19 mouse cellular contexts compared by ENCODE assay signal in the genomic region with DNA sequence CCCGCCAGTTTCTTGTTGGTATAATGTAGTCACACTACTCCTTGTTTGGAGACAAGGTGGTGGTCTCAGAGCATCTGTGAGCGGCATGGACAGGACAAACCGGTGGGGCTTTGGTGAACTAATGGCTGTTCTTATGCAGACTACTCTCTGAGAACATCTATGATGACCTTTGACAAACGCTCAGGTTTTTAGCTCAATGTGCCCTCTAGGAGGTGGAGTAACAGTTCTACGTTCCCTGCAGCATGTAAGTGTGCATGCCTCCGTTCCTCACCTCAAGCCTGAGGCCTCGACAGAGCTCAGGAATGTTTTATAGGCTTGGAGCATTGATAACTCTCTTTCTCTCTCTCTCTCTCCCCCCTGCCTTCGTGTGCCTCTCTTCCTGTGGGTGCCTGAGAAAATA.
DNase-seq lines count a peak whose midpoint lies in the region; ATAC-seq and TF ChIP-seq lines count a peak whose summit lies in the region.
"Had no signal": no experiment of that assay in that cellular context is flagged by ENCODE, and none has a peak within 500 bp of the region (broad histone marks: within the 10 kb centered on the region; RNA-seq: fewer than 3 reads in every experiment).

No protein-coding gene starts in this region.

- TF ChIP-seq EP300 in liver, postnatal 0 days (IDR thresholded peaks at IDR 0.05; ENCODE audit: low read depth) = no peak

- TF ChIP-seq CTCF in liver, postnatal 0 days (IDR thresholded peaks at IDR 0.05; ENCODE audit: low read depth) = no peak

- no peaks in the 10 kb centered on the region for H3K27me3 ChIP-seq in heart, embryonic 16.5 days (ENCODE audit: control insufficient read depth, insufficient read depth, low read length)
- H3K27me3 ChIP-seq in lung, embryonic 16.5 days (ENCODE audit: control insufficient read depth, insufficient read depth, low read depth, low read length) = no peaks in the 10 kb centered on the region
- no peaks in the 10 kb centered on the region for H3K27me3 ChIP-seq in liver, postnatal 0 days (ENCODE audit: insufficient read depth, low read length)
- H3K27me3 ChIP-seq: midbrain, embryonic 13.5 days had no signal

- ATAC-seq in heart, embryonic 16.5 days (replicated peaks; ENCODE audit: extremely low read depth, insufficient read depth, low FRiP score) = no peak
- ATAC-seq in lung, embryonic 16.5 days (ENCODE audit: low read depth) = no peak
- no peak for ATAC-seq in liver, postnatal 0 days
- ATAC-seq: midbrain, embryonic 13.5 days had no signal

- no peak overlapping the region for H3K9ac ChIP-seq in heart, embryonic 16.5 days (ENCODE audit: low read length)
- no peak overlapping the region for H3K9ac ChIP-seq in lung, embryonic 16.5 days (ENCODE audit: low read length)
- H3K9ac ChIP-seq in liver, postnatal 0 days (replicated peaks) = no peak overlapping the region
- H3K9ac ChIP-seq: midbrain, embryonic 13.5 days had no signal

- peaks cover 40% of the 10 kb centered on the region for H3K36me3 ChIP-seq in heart, embryonic 16.5 days (ENCODE audit: control insufficient read depth, insufficient read depth)
- peaks cover 46% of the 10 kb centered on the region for H3K36me3 ChIP-seq in lung, embryonic 16.5 days (ENCODE audit: control insufficient read depth, insufficient read depth, low read length)
- peaks cover 85% of the 10 kb centered on the region for H3K36me3 ChIP-seq in liver, postnatal 0 days (replicated peaks; ENCODE audit: insufficient read depth, low read length)
- H3K36me3 ChIP-seq: midbrain, embryonic 13.5 days had no signal

- H3K4me1 ChIP-seq in heart, embryonic 16.5 days (ENCODE audit: control insufficient read depth, insufficient read depth, low read length) = peaks cover 24% of the 10 kb centered on the region
- H3K4me1 ChIP-seq in lung, embryonic 16.5 days (replicated peaks; ENCODE audit: control insufficient read depth, insufficient read depth, low read length) = peaks cover 4% of the 10 kb centered on the region; the same call in 1 of the 2 replicates
- H3K4me1 ChIP-seq in liver, postnatal 0 days (ENCODE audit: insufficient read depth) = peaks cover 20% of the 10 kb centered on the region; the same call in 1 of the 2 replicates
- H3K4me1 ChIP-seq: embryonic facial prominence, embryonic 10.5 days; hindbrain, embryonic 10.5 days; limb, embryonic 10.5 days; midbrain, embryonic 13.5 days had no signal

- no peak overlapping the region for H3K4me3 ChIP-seq in heart, embryonic 16.5 days (ENCODE audit: low read length)
- H3K4me3 ChIP-seq in lung, embryonic 16.5 days (ENCODE audit: low read length) = no peak overlapping the region
- H3K4me3 ChIP-seq in liver, postnatal 0 days (ENCODE audit: low read depth, low read length) = no peak overlapping the region
- H3K4me3 ChIP-seq: embryonic facial prominence, embryonic 10.5 days; gastrocnemius, adult 2 months; hindbrain, embryonic 10.5 days; left cerebral cortex, adult 2 months; limb, embryonic 10.5 days; midbrain, embryonic 13.5 days; myocyte had no signal

- H3K9me3 ChIP-seq in heart, embryonic 16.5 days (replicated peaks; ENCODE audit: control insufficient read depth, low read length) = no peaks in the 10 kb centered on the region
- no peaks in the 10 kb centered on the region for H3K9me3 ChIP-seq in lung, embryonic 16.5 days (ENCODE audit: control insufficient read depth, low read length)
- no peaks in the 10 kb centered on the region for H3K9me3 ChIP-seq in liver, postnatal 0 days (ENCODE audit: low read length)
- H3K9me3 ChIP-seq: embryonic facial prominence, embryonic 10.5 days; hindbrain, embryonic 10.5 days; limb, embryonic 10.5 days; midbrain, embryonic 13.5 days had no signal

- 62% methylated on average over 8 of the region's 8 CpGs for WGBS in heart, embryonic 16.5 days
- WGBS in lung, embryonic 16.5 days = 71% methylated on average over 8 of the region's 8 CpGs
- 64% methylated on average over 8 of the region's 8 CpGs for WGBS in liver, postnatal 0 days (ENCODE audit: insufficient replicate concordance)

- DNase-seq in heart, adult 9 months (ENCODE audit: low spot score in 2 of 2) = no peak
- DNase-seq in lung, adult 18-20 months = no peak
- DNase-seq in liver, postnatal 0 days = no peak
- no peak for DNase-seq in cerebellum, adult 11-12 months
- DNase-seq in adrenal gland, adult 8-10 months = no peak
- DNase-seq: cerebellum, adult 9-10 months; gastrocnemius, adult 2 months; kidney, adult 8-10 months; kidney, postnatal 36 days; lung, postnatal 10 days; thymus, adult 2 months had no signal

- no peak overlapping the region for H3K4me2 ChIP-seq in heart, embryonic 16.5 days (ENCODE audit: low read depth, low read length)
- H3K4me2 ChIP-seq in lung, embryonic 16.5 days (ENCODE audit: low read depth, low read length) = no peak overlapping the region
- H3K4me2 ChIP-seq in liver, postnatal 0 days (ENCODE audit: low read depth, low read length) = no peak overlapping the region
- H3K4me2 ChIP-seq: midbrain, embryonic 13.5 days had no signal

- H3K27ac ChIP-seq in heart, embryonic 16.5 days (ENCODE audit: low read length) = peak overlapping the region; percentile 80
- H3K27ac ChIP-seq in lung, embryonic 16.5 days (ENCODE audit: low read length) = peak overlapping the region; percentile 43
- peak overlapping the region; percentile 66 for H3K27ac ChIP-seq in liver, postnatal 0 days (ENCODE audit: low read depth)
- H3K27ac ChIP-seq: embryonic facial prominence, embryonic 10.5 days; hindbrain, embryonic 10.5 days; left cerebral cortex, adult 2 months; limb, embryonic 10.5 days; midbrain, embryonic 13.5 days had no signal
